Mouse (Mus musculus) monocyte, adult 5-6 weeks (primary cell): ENCODE data around the gene Cacna2d1. TPM values are rescaled to one million over a fixed set of nuclear protein-coding genes. Genes with fewer than 3 reads are reported as not detected.

Source experiments
- ATAC-seq: fragments of 153-309, 156-312 bp; replicated peaks from 2 replicates; pipeline ENCODE4 v1.8.0; 2017; ENCODE audit warnings: mild to moderate bottlenecking; ENCODE audit not compliant: low TSS enrichment, insufficient number of reproducible peaks, severe bottlenecking, poor library complexity, low FRiP score
- total RNA-seq: library from RNA; stranded (forward); fragments of 200-1000, 200-491, 200-594 nt; gene quantifications from 3 replicates; pipeline ENCODE4 v1.2.3, GENCODE M21; 2017

Gene Cacna2d1
- not detected in 3 replicates for total RNA-seq

GRCm38 (mm10) chr5:15934376-15935233 lies at the start of gene Cacna2d1:
TSS of gene Cacna2d1 (plus strand) at chr5:15934691.
- no peak for ATAC-seq

DNA sequence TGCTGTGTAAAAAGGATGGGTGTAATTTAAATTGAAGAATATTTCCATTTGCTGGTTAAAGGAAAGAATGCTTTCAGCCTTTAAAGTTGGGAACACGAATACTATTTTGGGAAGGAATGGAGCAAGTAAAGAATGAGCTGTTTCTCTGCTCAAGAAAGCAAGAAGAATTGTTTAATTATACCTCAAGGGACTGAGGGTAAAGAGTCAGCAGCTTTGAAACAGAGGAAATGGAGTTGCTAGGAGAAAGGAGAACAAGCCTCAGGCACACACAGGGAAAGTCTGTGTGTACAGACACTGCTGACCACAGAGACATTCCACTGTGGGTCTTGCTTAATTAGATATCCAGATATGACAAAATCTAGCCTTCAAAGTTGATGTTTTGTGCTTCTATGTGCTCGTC lies 39.4 kb upstream of the Cacna2d1 start:
- no peak for ATAC-seq

DNA sequence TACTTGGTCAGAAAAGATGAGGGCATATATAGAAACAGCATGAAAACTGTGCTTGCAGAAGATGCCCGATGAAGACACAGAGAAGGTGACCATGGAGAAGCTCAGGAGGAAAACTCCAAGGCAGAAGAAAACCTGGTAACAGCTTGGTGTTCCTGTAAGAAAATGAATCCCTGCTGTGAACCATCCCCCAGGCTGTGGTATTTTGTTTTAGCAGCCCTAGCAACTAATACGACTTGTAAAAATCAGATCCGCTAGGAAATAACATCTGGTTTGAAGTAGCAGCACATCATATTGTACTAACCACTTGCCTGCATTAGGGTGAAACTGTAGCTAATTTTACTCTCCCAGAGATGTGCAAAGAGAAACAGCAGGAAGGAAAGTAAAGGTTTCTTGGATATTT lies 37.8 kb upstream of the Cacna2d1 start:
- no peak for ATAC-seq

GRCm38 (mm10) chr5:15906446-15906845 lies 28.0 kb upstream of the Cacna2d1 start:
- ATAC-seq, result no peak

DNA sequence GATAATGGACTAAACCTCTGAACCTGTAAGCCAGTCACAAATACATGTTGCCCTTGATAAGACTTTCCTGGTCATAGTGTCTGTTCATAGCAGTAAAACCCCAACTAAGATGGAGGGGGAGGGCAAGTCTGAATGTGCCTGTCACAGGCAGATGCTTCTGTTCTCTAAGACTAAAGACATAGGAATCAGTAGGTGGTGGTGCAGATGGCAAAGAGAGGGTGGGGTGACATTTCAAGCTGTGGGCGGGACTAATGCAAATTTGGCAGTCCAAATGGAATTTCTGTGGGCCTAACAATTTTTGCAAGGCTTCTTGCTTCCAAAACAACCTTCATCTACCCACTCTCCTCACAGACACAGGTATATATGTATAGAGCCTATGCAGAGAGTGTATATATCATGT lies 19.6 kb upstream of the Cacna2d1 start:
- no peak for ATAC-seq

- no peak for ATAC-seq
Measured at GRCm38 (mm10) chr5:15928506-15928905, 6.0 kb upstream of the Cacna2d1 start.

DNA sequence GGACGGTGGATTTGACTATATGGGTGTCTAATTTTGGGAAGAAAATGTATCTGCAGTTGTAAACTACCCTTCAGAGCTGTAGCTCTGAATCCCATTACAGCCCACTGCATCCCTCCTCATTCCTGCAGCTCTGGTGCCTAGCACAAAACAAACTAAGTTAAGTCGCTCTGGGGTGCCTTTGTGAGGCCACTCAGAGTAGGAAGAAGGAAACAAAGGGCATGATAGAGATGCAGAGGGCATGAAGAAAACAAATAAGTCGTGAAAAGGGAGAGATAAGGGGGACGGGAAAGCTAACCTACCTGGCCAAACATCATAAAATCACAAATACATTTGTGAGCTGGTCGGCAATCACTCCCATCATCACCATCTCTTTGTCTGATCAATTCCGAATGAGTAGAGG lies 1.5 kb upstream of the Cacna2d1 start:
- ATAC-seq, result no peak

- no peak for ATAC-seq
Measured at GRCm38 (mm10) chr5:15933581-15934375, 713 bp upstream of the Cacna2d1 start.

DNA sequence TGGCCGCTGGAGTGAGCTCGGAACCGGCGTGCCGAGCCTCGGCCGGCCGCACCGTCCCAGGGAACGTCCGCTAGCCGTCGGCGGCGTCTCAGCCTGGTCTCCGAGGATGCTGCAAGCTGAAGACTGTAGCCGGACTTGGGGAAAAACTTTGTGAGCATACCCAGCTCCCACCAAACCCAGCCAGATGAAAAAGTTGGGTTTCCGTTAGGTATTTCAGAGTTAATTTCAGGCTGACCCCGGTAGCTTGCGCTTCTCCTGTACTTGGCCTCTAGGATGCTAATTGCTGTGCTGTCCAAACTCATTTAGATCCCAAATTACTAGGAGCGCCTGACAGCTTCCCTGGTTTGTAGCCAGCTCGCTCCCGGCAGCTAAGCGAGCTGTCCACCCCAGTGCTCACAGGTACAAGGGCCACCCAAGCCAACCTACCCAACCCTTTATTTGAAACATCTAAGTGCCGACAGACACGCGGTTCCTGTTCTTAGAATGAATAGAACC lies 790 bp downstream of the Cacna2d1 start:
- no peak for ATAC-seq

- no peak for ATAC-seq
Measured at GRCm38 (mm10) chr5:15935831-15936710, 1.6 kb downstream of the Cacna2d1 start.

GRCm38 (mm10) chr5:15941191-15941725 lies 6.8 kb downstream of the Cacna2d1 start:
- no peak for ATAC-seq

DNA sequence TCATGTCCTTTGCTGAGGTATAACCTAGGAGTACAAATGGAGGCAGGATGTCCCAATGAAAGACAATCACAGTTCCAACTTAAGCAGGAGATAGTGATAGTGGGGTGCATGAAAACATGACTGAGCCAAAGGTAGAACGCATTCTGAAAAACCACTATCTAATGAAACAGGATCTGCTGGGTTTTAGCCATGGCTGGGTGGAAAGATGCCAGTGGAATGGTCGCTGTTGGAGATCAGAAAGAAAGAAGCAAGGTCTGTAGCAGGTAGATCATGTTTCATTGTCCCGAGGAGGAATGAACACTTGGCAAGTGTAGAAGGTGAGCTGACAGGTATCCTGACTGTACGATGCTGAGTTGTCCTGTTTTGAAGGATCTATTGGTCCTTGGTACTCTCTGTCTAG lies 7.6 kb downstream of the Cacna2d1 start:
- no peak for ATAC-seq

- no peak for ATAC-seq
Measured at GRCm38 (mm10) chr5:15948290-15949037, 14.0 kb downstream of the Cacna2d1 start.

DNA sequence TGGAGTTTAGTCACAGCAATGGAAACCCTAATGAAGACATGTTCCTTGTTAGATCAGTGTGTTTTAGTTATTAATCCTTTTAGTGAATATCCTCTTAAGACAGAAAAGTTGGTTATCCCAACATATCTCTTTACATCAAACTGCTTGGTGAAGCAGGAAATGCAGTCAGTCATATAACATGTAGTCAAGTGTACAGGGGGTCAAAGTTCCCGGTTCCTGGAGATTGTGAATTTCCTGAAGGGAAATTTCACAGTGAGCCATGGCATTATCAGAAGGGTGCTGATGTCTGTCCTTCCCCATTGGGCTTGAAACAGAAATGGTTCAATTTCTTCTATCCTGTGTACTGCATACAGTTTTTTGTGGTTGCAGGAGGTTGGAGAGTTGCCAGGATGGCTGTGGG lies 25.3 kb downstream of the Cacna2d1 start:
- ATAC-seq, result no peak

DNA sequence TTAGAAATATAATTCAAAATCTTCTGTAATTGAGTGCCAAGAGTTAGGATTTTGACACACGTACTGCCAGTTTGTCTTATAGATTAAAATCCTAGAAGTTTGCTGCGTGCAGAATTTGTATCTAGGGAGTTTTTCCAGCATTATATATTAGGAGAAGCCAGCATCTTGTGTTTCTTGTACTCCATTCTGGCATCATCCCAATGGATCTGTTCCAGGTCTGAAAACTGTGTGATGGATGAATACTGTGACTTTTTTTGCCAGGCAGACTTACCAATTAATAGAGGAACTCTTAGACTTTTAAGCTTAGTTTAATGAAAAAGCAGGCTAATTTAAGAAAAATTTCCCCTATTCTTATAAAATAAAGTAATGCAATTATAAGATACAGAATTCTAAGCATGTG lies 27.4 kb downstream of the Cacna2d1 start:
- ATAC-seq, result no peak

GRCm38 (mm10) chr5:15966888-15967287 lies 32.4 kb downstream of the Cacna2d1 start:
- ATAC-seq, result no peak

DNA sequence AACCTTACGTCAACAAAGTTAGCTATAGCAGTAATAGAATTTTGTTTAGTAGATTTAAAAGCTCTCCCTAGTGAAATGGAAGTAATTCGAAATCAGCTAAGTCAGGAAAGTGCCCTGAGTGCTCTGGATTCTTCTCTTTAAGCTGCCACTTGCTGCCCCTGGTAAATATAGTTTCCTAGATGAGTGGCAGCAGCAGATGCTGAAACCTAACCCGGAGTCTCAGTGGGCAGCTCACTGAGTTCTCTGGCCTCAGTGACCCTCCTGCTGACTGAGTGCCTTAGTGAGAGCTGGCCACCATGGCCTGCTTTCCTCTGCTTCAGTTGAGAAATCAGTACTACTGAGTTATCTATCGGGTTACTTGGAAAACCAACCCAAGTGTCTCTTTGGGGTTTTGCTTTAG lies 37.3 kb downstream of the Cacna2d1 start:
- no peak for ATAC-seq

- no peak for ATAC-seq
Measured at GRCm38 (mm10) chr5:15972351-15972750, 37.9 kb downstream of the Cacna2d1 start.
